Comparison of ENCODE assay signal across 8 mouse cellular contexts in the genomic region with DNA sequence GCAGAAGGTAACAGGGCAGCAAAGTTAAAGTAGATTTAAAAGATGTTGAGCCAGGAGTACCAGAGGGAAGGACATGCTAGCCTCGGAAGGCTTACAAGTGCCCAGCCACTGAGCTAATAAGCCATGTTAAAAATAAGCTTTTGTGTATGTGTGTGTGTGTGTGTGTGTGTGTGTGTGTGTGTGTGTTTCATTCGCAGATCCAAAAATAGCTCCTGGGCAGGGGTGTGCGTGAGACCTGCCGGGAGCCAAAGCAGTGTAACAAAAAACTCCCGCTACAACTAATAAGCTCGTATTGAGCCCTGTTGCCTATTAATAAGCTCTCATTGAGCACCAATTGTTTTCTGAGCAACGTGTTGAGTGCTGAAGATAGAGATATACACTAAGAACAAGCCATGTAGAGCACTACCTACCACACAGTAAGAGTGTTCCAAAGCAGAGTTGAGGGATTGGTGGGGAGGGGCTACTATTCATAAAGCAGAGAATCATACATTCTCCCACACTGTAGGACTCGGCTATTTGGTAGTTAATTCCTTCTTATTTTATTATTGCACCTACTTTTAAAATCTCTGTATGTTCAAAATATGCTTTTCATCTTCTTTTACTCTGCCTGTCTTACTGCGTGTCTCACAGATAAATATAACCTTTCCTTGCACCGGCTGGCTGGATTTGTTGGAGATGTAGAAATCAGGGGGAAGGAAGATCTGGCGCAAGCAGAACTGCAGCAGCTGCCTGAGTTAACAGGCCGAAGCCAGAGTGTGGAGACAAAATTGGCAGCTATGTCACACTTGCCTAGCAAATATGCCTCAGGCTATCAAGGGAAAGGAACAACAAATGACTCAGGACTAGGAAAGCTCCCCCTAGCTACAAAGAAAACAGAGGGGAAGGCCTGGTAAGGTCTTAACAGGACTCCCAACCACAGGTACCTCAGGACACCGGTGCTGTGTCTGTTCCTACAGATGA. TPM values are rescaled to one million over a fixed set of nuclear protein-coding genes. Genes with fewer than 3 reads are reported as not detected.
A peak's percentile ranks its signal among the peaks of the same experiment; 100 is the strongest.
DNase-seq lines count a peak whose midpoint lies in the region; ATAC-seq and TF ChIP-seq lines count a peak whose summit lies in the region.

No protein-coding gene starts in this region.

- 62% methylated on average over 13 of the region's 13 CpGs for WGBS in kidney, adult 2 months
- 71% methylated on average over 13 of the region's 13 CpGs for WGBS in kidney, embryonic 14.5 days

- H3K4me1 ChIP-seq in kidney, adult 2 months (ENCODE audit: control insufficient read depth, insufficient read depth, low read length), result no peaks in the 10 kb centered on the region
- no peaks in the 10 kb centered on the region for H3K4me1 ChIP-seq in kidney, embryonic 14.5 days (ENCODE audit: control insufficient read depth, insufficient read depth, low read length)

- no peak overlapping the region for H3K27ac ChIP-seq in kidney, adult 2 months (ENCODE audit: insufficient read depth, low read depth, low read length)
- H3K27ac ChIP-seq in kidney, embryonic 14.5 days (ENCODE audit: low read depth, low read length), result no peak overlapping the region

- H3K27me3 ChIP-seq in kidney, adult 2 months (replicated peaks; ENCODE audit: control insufficient read depth, insufficient read depth, low read length), result no peaks in the 10 kb centered on the region
- no peaks in the 10 kb centered on the region for H3K27me3 ChIP-seq in kidney, embryonic 14.5 days (ENCODE audit: control insufficient read depth, insufficient read depth, low read length)

- H3K9ac ChIP-seq in kidney, embryonic 14.5 days (ENCODE audit: low read depth, low read length), result no peak overlapping the region

- DNase-seq in kidney, adult 2 months, result peak; percentile 32
- peak; percentile 87 for DNase-seq in brain, embryonic 14.5 days (ENCODE audit: low read depth)
- DNase-seq in gastrocnemius, postnatal 25 days, result peak; percentile 67
- peak; percentile 19 to 36 for DNase-seq in layer of hippocampus, postnatal 10 days (ENCODE audit: low spot score in 2 of 2)
- DNase-seq in right cerebral cortex, postnatal 36 days (ENCODE audit: low spot score in 2 of 2), result peak; percentile 76 to 87
- no peak for DNase-seq in MN1 (ENCODE audit: low spot score)
- no peak for DNase-seq in natural killer cell, adult 2 months (ENCODE audit: low spot score in 2 of 2)

- H3K9me3 ChIP-seq in kidney, embryonic 14.5 days (ENCODE audit: control insufficient read depth, low read length), result no peaks in the 10 kb centered on the region

- no peak for ATAC-seq in kidney, embryonic 14.5 days (ENCODE audit: low FRiP score, low TSS enrichment)

- no peak overlapping the region for H3K4me3 ChIP-seq in kidney, adult 2 months (ENCODE audit: insufficient read depth, low read depth, low read length)
- no peak overlapping the region for H3K4me3 ChIP-seq in kidney, embryonic 14.5 days (ENCODE audit: low read length)

- H3K36me3 ChIP-seq in kidney, adult 2 months (ENCODE audit: control insufficient read depth, insufficient read depth, low read length), result no peaks in the 10 kb centered on the region
- H3K36me3 ChIP-seq in kidney, embryonic 14.5 days (ENCODE audit: control insufficient read depth, insufficient read depth, low read length), result no peaks in the 10 kb centered on the region

- H3K4me2 ChIP-seq in kidney, embryonic 14.5 days (replicated peaks; ENCODE audit: low read depth, low read length), result no peak overlapping the region

- TF ChIP-seq POLR2A in kidney, adult 2 months (IDR thresholded peaks at IDR 0.05; ENCODE audit: low read depth, low read length), result no peak
- TF ChIP-seq POLR2A in brain, embryonic 14.5 days (IDR thresholded peaks at IDR 0.05; ENCODE audit: borderline replicate concordance, extremely low read depth, insufficient read depth, insufficient read length, poor library complexity, severe bottlenecking), result no peak

- no peak for TF ChIP-seq CTCF in kidney, adult 2 months (conservative IDR thresholded peaks at IDR 0.05; ENCODE audit: insufficient read depth, insufficient read length, low read depth, low read length)
- no peak for TF ChIP-seq CTCF in brain, embryonic 14.5 days (IDR thresholded peaks at IDR 0.05; ENCODE audit: borderline replicate concordance, extremely low read depth, insufficient read depth, insufficient read length)

RNA-seq across cellular contexts. Expression of gene Zcchc2, which starts 43.3 kb away (rescaled TPM):
- polyA plus RNA-seq in kidney, adult 2 months (2012; rRNA removed), result 13.5 and 15.1 TPM in 2 replicates
- 3.3 and 5.0 TPM in 2 replicates for polyA plus RNA-seq in kidney, embryonic 14.5 days (2014; fragmentation: Nextera tagmentation; extraction: Ambion mirVana)
- polyA plus RNA-seq in brain, embryonic 14.5 days (2012; rRNA removed), result 12.5 and 15.6 TPM in 2 replicates
- total RNA-seq in gastrocnemius, postnatal 25 days (2021), result 1 to 10 TPM; 6.0 to 6.6 TPM
- 10 to 100 TPM; 19.7 to 20.7 TPM for total RNA-seq in layer of hippocampus, postnatal 10 days (2021)

Comparison
In these comparisons a context has a peak if more than half of its experiments do, and no peak if none do; other contexts are left out.
1. DNase-seq: peak in kidney, adult 2 months (single experiment), brain, embryonic 14.5 days (single experiment), gastrocnemius, postnatal 25 days (single experiment), layer of hippocampus, postnatal 10 days (2 of 2) and right cerebral cortex, postnatal 36 days (2 of 2); none in MN1 (single experiment) and natural killer cell, adult 2 months (0 of 2).